Mouse (Mus musculus) layer of hippocampus, adult 18-20 months (tissue): ENCODE measurements around the gene B230307C23Rik. TPM values are rescaled to one million over a fixed set of nuclear protein-coding genes. Genes with fewer than 3 reads are reported as not detected.
"Not testable (repeated sequence)": the region's sequence is repeated elsewhere in the genome, so short reads cannot be mapped to it uniquely, and the experiment has no call there.

Source experiments
- DNase-seq, 2 experiments: peaks; one replicate each; pipeline ENCODE4 v3.0.0; 2022; ENCODE audit warnings: low spot score in 2 of 2
- long read RNA-seq: library from polyadenylated mRNA; stranded (forward); transcript quantifications from one replicate; pipeline ENCODE4 v2.0.0, GENCODE M21; 2021
- total RNA-seq, 2 experiments: library from RNA; stranded (reverse); gene quantifications; 2 replicates each; pipeline ENCODE4 v1.2.3; 2021

B230307C23Rik gene
- total RNA-seq: 10 to 100 TPM; 25.0 to 26.3 TPM
- long read RNA-seq, partial matches to known transcripts: 0 of 10 reads
- long read RNA-seq, other reads (novel, unspliced or antisense): 3 of 10 reads

GRCm38 (mm10) chr16:97996616-97997382, at the start of gene B230307C23Rik:
Gene B230307C23Rik, plus strand, starts transcription at chr16:97997315.
- DNase-seq: peak; percentile 84 to 92

- no peak for DNase-seq
These were observed 48.3 kb upstream of the B230307C23Rik start for GRCm38 (mm10) chr16:97948836-97949235.

- no peak for DNase-seq
These were observed 47.1 kb upstream of the B230307C23Rik start for GRCm38 (mm10) chr16:97950061-97950460.

- no peak for DNase-seq
These were observed 44.7 kb upstream of the B230307C23Rik start for GRCm38 (mm10) chr16:97952371-97952770.

DNA sequence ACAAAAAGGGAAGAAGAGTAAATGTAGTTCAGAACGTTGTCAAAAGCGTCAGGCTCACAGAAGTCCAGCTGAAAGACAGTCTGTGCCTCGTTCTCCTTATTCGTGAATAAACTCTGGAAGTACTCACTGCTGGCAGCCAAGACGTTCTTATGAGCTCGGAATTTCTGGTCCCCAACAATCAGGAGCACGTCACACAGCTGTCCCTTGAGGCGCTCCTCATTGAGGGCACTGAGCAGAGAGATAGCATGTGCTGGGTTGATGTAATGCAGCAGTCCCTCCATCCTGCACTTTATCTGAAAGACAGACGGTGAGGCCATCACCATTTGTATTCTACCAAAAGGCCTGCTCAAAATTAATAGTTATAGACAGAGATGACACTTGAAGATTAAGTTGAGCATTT, 44.3 kb upstream of the B230307C23Rik start:
- no peak for DNase-seq

- DNase-seq: no peak
These were observed 43.8 kb upstream of the B230307C23Rik start for GRCm38 (mm10) chr16:97953300-97953699.

- DNase-seq: no peak
These were observed 41.1 kb upstream of the B230307C23Rik start for GRCm38 (mm10) chr16:97956011-97956410.

DNA sequence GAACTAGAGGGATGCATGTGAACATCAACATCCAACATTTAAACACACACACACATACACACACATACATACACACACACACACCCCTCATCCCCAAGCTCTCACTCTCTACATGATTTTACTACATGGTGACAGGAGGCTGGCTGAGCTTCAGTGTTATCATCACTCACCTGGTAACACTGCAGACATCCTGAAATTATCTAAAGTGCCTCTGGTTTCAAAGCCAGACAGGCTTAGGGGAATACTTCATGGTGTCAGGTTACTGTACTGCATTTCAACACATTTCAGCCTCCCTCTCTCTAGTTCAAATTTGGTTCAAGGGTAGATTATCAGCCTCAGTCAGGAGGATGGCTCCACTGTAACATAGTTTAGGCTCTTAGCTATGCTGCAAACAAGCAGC, 39.5 kb upstream of the B230307C23Rik start:
- DNase-seq: no peak

GRCm38 (mm10) chr16:97958401-97958973, 38.6 kb upstream of the B230307C23Rik start:
- no peak for DNase-seq

DNA sequence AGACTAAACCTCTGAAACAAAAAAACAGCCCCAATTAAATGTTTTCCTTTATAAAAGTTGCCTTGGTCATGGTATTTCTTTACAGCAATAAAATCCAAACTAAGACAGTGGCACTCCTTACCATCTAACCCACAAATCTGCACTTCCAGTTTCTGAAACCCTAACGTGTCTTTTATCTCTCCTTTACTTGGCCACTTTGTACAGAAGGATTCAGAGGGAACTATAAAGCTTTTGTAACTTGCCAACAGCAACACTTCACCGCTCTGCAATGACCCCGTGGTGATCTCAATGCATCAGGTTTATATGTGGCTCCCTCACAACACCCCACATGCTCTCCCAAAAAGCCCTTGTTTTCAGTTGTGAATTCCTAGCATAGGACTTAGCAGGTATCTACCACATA, 36.8 kb upstream of the B230307C23Rik start:
- no peak for DNase-seq

DNA sequence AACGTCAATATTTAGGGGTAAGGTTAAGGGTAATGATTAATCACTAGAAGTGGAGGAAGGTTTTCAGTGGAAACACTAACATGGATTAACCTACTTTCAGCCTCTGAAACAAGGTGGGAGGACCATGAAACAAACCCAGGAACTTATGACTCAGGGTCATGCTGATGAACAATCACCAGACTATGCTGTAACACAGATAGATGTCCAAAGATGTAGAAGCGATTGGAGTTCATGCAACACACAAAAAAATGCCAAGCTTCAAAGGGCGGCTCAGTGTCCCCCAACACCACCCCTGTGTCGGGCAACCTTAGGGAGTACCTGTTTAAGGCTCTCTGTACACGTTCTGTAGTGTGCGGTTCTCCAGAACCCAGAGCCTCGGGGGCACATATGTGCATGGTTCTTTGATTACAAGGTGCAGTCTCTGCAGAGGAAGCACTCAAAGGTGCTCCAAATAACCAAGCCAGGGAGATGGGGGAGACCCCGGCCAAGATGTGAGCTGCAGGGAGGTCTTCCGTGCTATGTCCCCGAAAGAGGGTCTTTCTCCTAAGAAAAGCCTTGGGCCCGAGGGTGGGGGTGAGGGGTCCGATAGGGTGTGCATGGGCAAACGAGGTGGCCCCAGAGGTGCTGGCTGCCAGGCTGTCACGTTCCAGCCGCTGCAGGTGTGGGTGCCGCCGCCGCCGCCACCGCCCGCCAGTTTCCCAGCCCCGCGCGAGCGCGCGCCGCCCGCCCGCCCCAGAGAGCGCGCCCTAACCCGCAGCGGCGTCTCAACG, 35.5 kb upstream of the B230307C23Rik start:
- peak in 1 of 2 experiments; percentile 10 for DNase-seq

GRCm38 (mm10) chr16:97962151-97962948, 34.8 kb upstream of the B230307C23Rik start, which contains the start of the genes C2cd2 and Zbtb21:
Gene C2cd2, minus strand, starts transcription at chr16:97962598.
Gene Zbtb21, minus strand, starts transcription at chr16:97962622.
- DNase-seq: peak; percentile 97 to 98

GRCm38 (mm10) chr16:97963956-97964540, 33.1 kb upstream of the B230307C23Rik start:
- DNase-seq: no peak

GRCm38 (mm10) chr16:97977277-97977676, 19.8 kb upstream of the B230307C23Rik start:
- no peak for DNase-seq

- no peak for DNase-seq
These were observed 19.4 kb upstream of the B230307C23Rik start for GRCm38 (mm10) chr16:97977722-97978121.

GRCm38 (mm10) chr16:97981362-97981761, 15.8 kb upstream of the B230307C23Rik start:
- DNase-seq: no peak

DNA sequence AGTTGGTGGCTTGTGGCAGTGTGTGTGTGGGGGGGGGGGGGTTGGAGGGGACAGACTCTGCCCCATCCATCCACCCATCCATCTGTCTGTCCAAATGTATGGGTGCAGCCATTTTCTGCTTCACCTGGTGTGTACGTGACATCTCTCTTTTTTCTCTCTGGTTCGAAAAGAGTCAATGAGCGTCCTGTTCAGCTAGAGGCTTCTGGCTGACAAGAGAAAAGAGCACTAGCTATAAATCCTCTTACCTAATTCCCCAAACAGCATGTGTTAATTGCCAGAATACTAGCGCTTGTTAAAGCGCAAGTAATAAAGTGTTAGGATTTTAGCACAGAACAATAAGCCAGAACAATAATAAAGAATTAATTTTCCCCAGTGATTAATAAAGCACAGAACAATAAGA, 12.5 kb upstream of the B230307C23Rik start:
- no peak for DNase-seq

- no peak for DNase-seq
These were observed 5.6 kb upstream of the B230307C23Rik start for GRCm38 (mm10) chr16:97991517-97991916.

DNA sequence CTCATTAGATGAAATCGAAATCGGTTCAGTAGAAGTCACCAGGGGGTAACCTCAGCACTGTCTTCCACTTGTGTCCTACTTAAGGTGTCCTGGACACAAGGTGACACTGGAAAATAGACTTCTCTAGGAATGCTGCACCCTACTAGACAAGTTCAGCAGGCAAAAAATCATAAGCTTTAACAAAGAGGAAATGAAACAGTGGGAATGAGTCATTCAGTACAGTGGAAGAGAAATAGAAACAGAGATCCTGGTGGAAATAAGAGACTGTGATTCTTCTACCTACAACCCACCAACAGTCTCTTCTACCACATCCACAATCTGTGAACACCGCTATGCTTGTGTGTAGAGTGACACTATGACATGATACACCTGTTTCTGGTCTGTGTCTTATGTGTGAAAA, 4.6 kb upstream of the B230307C23Rik start:
- not testable (repeated sequence) for DNase-seq

- peak in 1 of 2 experiments; percentile 26 for DNase-seq
These were observed 1.1 kb upstream of the B230307C23Rik start for GRCm38 (mm10) chr16:97995849-97996615.
